Mouse (Mus musculus) 3134 (cell line): ENCODE data around the gene Scpep1.

ENCODE experiments used
- DNase-seq: peaks from one replicate; pipeline ENCODE4 v3.0.0-alpha.2; 2011; ENCODE audit warnings: low spot score; ENCODE audit not compliant: insufficient read length; ENCODE audit errors: extremely low read depth

Gene Scpep1

DNA sequence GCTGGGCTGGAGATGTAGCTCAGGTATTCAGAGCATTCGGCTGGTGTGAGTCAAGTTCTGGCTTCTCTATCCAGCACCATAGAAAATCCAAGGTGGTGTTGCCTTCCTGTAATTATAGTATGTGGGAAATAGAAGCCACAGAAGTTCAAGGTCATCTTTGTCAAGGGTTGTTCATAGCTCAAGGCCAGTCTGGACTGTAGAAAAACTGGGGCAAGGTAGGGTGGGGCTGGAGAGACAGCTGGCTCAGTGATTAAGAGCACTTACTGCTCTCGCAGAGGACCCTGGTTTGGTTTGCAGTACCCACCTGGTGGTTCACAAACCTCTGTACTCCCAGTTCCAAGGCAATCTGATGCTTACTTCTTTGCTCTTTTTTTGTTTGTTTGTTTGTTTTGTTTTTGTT lies 66.3 kb downstream of the Scpep1 start:
- no peak for DNase-seq

GRCm38 (mm10) chr11:88884376-88885065 lies 70.7 kb downstream of the Scpep1 start:
- DNase-seq, result no peak

DNA sequence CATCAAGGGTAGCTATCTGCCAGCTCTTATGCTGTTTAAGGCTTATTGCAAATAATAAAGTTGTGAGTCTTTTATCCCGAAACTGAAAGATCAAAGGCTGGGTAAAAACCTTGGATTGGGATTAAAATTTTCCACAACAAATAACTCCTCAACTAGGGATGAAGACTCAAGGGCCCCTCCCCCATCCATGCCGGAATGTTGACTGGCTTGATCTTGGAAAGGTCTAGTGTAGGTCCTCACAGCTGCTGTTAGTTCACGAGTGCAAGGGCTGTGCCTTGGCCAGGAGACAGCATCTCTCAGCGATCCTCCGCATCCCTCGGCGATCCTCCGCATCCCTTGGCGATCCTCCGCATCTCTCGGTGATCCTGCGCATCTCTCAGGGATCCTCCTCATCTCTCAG lies 77.3 kb downstream of the Scpep1 start:
- DNase-seq, result no peak
